Mouse (Mus musculus) olfactory bulb, adult 2 months (tissue): ENCODE measurements around the gene Slc44a3. TPM values are rescaled to one million over a fixed set of nuclear protein-coding genes. Genes with fewer than 3 reads are reported as not detected.

Source experiments
- H3K27ac ChIP-seq: fragments of 200-500 bp; 2 replicates; pipeline ENCODE4 v1.5.1; 2012; ENCODE audit warnings: low read depth, low read length; ENCODE audit not compliant: insufficient read depth
- H3K4me1 ChIP-seq: fragments of 200-500 bp; 2 replicates; pipeline ENCODE4 v1.6.1; 2012; ENCODE audit warnings: low read length; ENCODE audit not compliant: control insufficient read depth, insufficient read depth
- H3K4me3 ChIP-seq: fragments of 200-500 bp; 2 replicates; pipeline ENCODE4 v1.5.1; 2012; ENCODE audit warnings: mild to moderate bottlenecking, low read depth, low read length, moderate library complexity; ENCODE audit not compliant: insufficient read depth
- CTCF ChIP-seq: fragments of 200-500 bp; IDR thresholded peaks from 2 replicates; pipeline ENCODE4 v1.5.1; 2012; ENCODE audit warnings: low read depth, mild to moderate bottlenecking, low read length, moderate library complexity; ENCODE audit not compliant: insufficient read depth
- POLR2A ChIP-seq: fragments of 200-500 bp; IDR thresholded peaks from 2 replicates; pipeline ENCODE4 v1.6.1; 2012; ENCODE audit warnings: mild to moderate bottlenecking, low read depth, low read length, moderate library complexity; ENCODE audit not compliant: insufficient read depth
- WGBS: fragments of 180-500 bp; shearing (Covaris S2); methylation state at CpG from one replicate; pipeline ENCODE4 v1.1.7; 2018; 5-methylcytosine and 5-hydroxymethylcytosine counted together
- polyA plus RNA-seq: library from polyadenylated mRNA; stranded (reverse); fragments of >200 nt; gene quantifications from 2 replicates; pipeline ENCODE4 v1.2.4, GENCODE M21; 2012; ENCODE audit warnings: low replicate concordance; ENCODE audit not compliant: missing spikeins, insufficient read depth, insufficient read length

The Slc44a3 gene
- polyA plus RNA-seq, 1 experiment, result not detected

DNA sequence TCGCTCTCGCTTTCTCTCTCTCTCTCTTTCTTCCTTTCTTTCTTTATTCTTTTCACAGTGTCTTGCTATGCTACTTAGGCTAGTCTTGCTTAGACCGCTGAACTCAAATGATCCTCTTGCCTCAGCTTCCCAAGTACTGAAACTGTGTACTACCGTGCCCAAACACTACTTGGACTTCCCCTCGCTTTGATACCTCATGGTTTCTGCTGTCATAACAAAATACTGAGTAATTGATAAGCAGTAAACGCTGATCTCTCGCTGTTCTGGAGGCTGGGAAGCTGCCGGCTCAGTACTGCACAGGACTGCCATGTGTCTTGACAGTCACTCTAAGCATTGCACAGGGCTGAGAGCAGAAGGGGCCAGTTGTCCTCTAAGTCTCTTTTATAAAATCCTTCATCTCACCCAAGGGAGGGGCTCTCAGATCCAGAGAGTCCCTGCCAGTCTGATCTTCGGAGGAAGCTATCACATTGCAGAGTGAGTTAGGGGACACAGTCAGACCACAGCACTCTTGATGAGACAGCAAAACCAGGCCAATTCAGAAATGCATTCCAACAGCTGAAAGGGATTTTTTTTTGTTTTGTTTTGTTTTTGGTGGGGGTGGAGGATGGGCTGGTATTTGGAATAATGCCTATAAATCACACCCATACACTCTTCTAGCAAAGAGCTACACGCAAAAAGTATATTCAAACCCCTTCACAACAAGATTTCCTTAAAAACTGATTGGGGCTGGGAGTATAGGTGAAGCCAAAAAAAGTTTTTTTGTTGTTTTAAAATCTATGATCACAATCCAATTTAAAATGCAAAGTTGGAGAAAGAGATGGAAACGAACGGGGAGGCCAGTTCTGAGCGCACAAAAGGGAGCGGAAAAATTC lies 114.6 kb downstream of the Slc44a3 start:
- no peak overlapping the region for H3K27ac ChIP-seq
- WGBS, result 76% methylated on average over 14 of the region's 14 CpGs
- TF ChIP-seq POLR2A (no peak), CTCF (no peak)
- no peaks in the 10 kb centered on the region for H3K4me1 ChIP-seq
- no peak overlapping the region for H3K4me3 ChIP-seq

DNA sequence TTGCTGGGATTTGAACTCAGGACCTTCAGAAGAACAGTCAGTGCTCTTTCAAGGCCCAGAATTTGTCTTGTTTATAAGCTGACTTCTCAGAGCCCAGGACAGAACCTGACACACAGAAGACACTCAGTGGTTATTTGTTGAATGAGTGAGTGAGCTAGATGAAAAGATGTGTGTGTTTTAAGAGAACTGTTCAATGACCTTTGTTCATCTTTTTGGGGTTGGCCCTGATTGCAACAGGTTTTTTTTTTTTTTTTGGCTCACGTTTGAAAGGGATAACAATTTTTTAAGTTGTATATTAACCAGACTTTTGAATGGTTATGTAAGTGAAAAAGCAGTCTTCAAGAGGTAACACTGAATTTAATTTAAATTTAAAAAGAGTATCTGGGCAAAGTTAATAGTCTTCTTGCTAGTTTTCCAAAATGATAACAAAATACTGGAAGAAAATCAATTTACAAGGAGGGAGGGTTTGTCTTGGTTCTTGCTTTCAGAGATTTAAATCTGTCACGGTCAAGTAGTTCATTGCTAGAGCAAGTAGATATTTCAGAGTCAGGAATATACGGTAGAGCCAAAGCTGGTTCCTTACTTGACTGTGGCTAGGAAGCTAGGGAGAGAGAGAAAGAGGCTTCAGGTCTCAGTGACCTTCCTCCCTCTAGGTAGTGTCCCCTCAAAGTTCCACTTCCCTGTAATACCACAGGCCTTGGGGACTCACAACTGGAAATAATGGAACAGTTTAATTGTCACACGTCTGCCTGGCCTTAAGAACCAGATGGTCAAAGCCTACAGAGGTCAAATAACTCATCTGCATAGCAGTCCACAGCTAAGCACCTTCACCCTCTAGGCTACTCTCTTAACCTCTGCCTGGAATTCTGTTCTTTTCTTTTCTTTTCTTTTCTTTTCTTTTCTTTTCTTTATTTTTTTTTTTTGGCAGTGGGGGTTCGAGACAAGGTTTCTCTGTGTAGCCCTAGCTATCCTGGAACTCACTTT lies 115.7 kb downstream of the Slc44a3 start:
- Histone ChIP-seq H3K4me1 (no peaks in the 10 kb centered on the region), H3K4me3 (no peak overlapping the region), H3K27ac (no peak overlapping the region)
- 89% methylated on average over 5 of the region's 5 CpGs for WGBS
- TF ChIP-seq CTCF, result no peak
- no peak for TF ChIP-seq POLR2A

DNA sequence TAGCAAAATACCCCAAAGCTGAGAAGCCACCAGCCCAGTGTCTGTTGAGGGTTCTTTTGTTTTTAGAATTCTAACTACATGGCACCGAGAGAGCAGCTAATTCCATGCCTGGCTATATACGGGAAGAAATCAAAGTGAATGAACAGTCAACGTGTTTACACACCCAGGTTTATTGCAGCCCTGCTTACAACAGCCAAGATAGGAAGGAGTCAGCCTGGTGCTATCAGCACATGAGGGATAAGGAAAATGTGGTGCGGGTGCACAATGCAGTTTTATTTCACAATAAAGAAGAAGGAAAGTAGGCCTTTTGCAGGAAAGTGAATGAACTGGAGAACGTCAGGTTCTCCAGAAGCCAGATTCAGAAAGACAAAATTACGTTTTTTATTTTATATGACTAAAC lies 120.8 kb downstream of the Slc44a3 start:
- Histone ChIP-seq H3K27ac (no peak overlapping the region), H3K4me3 (no peak overlapping the region), H3K4me1 (no peaks in the 10 kb centered on the region)
- 80% methylated on average over 6 of the region's 6 CpGs for WGBS
- TF ChIP-seq POLR2A (no peak), CTCF (no peak)

Other genes with a start within 250 kb of the Slc44a3 start
- gene Tmem56, start 249.3 kb downstream of the Slc44a3 start, polyA plus RNA-seq, result not detected in 2 replicates
- not detected in 2 replicates for gene Alg14, start 240.6 kb downstream of the Slc44a3 start, polyA plus RNA-seq
- gene Cnn3, start 105.9 kb downstream of the Slc44a3 start, polyA plus RNA-seq, result not detected in 2 replicates
- not detected in 2 replicates for gene 4930432M17Rik, start 138.4 kb upstream of the Slc44a3 start, polyA plus RNA-seq
- gene F3, start 191.1 kb upstream of the Slc44a3 start, polyA plus RNA-seq, result not detected in 2 replicates